Mouse (Mus musculus) cerebellum, adult (tissue): ENCODE measurements around the gene Dnm2.
"Not testable (repeated sequence)": the region's sequence is repeated elsewhere in the genome, so short reads cannot be mapped to it uniquely, and the experiment has no call there.

ENCODE experiments used
- ATAC-seq: cut with Nextera tagmentation; 2 replicates; pipeline ENCODE4 v1.9.2; 2017; ENCODE audit warnings: mild to moderate bottlenecking, moderate library complexity, mixed read lengths; ENCODE audit not compliant: insufficient number of reproducible peaks, low FRiP score, low TSS enrichment

The Dnm2 gene

GRCm38 (mm10) chr9:21454556-21454955 is 29.8 kb downstream of the Dnm2 start:
- ATAC-seq = no peak

- ATAC-seq = no peak
These were observed 30.5 kb downstream of the Dnm2 start for GRCm38 (mm10) chr9:21455103-21455770.

DNA sequence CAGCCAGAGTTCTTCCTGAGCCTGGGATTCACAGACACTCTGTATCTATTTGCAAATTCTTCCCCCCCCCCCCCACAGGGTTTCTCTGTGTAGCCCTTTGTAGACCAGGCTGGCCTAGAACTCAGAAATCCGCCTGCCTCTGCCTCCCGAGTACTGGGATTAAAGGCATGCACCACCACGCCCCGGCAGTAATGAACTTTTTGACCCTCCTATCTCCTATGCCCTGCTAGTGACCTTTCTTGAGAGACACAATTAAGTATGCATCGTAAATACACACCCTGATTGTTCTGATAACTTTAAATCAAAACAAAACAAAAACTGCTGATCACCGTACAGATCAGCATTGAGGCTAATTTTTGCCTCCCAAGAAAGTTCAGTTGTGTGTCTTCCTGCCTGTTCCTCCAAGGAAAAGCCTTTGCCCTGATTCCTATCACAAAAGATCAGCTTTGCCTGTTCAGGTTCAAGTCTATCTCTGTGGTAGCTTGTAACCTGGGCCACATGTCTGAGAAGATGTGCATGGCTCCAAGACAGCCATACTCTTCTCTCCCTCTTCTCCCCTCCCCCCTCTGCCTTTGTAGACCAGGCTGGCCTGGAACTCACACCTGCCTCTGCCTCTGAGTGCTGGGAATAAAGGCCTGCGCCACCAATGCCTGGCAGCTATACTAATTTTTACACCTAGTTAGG is 31.7 kb downstream of the Dnm2 start:
- no peak for ATAC-seq

- no peak for ATAC-seq
These were observed 32.4 kb downstream of the Dnm2 start for GRCm38 (mm10) chr9:21456930-21457634.

DNA sequence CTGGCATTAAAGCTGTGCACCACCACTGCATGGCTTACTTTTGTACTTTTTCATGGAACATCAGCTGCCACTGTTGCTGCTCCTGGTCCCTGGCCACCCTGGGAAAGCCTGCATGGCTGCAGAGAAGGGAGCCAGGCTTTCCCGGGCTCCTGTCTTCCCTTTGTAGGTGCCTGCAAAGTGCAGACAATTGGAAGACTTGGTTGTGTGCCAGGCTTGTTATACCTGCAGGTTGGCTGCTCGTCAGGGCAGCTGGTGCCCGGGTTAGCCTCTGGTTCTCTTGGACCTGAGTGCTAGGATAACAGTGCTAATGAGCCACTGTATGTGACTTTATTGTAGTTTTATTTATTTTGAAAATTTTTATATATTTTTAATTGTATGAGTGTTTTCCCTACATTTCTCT is 34.1 kb downstream of the Dnm2 start:
- ATAC-seq = no peak

GRCm38 (mm10) chr9:21460400-21460940 is 35.8 kb downstream of the Dnm2 start:
- no peak for ATAC-seq

DNA sequence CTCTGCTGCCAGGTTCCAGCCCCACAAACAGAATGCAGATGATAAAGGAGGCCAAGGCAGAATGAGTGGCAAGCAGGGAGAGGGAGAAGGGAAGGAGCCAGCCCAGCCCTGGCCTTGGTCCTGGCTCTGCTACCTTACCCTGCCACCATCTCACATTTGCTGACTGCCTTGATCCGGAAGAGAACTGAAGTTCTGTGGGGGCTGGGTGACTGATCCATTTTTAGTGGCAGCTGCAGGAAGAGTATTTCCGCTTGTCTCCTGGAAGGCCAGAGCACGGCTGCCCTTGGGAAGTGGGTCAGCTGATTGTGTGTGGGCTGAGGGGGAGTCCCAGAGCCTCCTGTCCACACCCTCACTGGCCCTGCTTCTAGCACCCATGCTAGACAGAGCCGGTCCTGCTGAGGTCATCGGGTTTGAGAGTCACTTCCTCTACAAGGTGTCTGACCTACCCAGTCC is 38.5 kb downstream of the Dnm2 start:
- peak; percentile 42; the same call in 1 of the 2 replicates for ATAC-seq

GRCm38 (mm10) chr9:21463766-21464564 is 39.3 kb downstream of the Dnm2 start:
- ATAC-seq = peak; percentile 58; the same call in 1 of the 2 replicates

- ATAC-seq = not testable (repeated sequence)
These were observed 39.8 kb downstream of the Dnm2 start for GRCm38 (mm10) chr9:21464565-21464928.

- ATAC-seq = no peak
These were observed 44.6 kb downstream of the Dnm2 start for GRCm38 (mm10) chr9:21469032-21470024.

- ATAC-seq = no peak
These were observed 48.2 kb downstream of the Dnm2 start for GRCm38 (mm10) chr9:21472913-21473312.

DNA sequence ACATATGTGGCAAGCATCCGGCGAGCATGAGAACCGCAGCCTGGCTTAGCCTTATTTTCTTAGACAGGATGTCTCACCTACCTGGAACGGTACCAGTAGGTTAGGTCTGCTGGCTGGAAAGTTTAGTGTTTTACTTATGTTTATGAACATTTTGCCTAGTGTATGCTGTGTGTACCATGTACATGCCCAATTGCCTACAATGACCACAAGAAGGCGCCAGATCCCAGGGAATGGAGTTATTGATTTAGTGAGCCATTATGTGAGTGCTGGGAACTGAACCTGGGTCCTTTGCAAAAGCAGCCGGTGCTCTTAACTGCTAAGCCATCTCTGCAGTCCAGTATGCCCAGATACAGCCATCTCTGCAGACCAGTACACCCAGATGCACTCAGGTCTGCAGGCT is 53.0 kb downstream of the Dnm2 start:
- no peak for ATAC-seq

DNA sequence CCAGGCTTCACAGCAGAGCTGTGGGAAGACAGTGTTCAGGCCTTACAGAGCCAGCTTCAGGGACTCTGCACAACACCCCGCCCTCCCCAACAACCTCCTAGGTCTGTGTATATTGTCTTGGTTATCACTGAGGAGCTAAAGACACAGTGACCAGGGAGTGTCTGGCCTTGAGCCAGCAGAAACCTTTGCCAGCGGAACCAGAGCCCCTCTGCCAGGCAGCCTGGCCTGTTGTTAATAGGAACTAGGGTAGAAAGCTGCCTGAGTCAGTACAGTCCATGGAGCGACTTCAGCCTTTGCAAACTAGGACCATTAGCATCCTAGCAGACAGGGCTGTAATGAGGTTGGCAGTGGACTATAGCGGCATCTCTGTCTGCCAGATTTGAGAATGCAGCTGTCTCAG is 59.4 kb downstream of the Dnm2 start:
- ATAC-seq = no peak

- ATAC-seq = not testable (repeated sequence)
These were observed 63.5 kb downstream of the Dnm2 start for GRCm38 (mm10) chr9:21488246-21488645.

DNA sequence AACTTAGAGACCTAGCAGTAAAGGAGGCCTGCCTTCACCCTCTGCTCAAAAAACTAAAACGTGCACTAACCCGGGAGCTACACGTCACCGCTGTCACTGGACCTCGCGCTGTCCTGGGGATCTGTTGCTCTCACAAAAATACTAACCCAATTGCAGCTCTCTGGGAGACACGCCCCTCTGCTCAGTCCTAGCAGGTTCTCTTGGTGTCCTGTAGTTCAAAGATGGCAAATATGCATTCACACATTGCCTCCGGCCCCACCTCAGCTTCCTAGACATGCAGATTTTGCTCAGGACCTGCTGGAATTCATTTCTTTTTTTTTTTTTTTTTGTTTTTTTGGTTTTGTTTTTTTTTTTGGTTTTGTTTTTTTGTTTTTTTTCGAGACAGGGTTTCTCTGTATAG is 66.0 kb downstream of the Dnm2 start:
- ATAC-seq = no peak

- no peak for ATAC-seq
These were observed 69.2 kb downstream of the Dnm2 start for GRCm38 (mm10) chr9:21493907-21494306.

DNA sequence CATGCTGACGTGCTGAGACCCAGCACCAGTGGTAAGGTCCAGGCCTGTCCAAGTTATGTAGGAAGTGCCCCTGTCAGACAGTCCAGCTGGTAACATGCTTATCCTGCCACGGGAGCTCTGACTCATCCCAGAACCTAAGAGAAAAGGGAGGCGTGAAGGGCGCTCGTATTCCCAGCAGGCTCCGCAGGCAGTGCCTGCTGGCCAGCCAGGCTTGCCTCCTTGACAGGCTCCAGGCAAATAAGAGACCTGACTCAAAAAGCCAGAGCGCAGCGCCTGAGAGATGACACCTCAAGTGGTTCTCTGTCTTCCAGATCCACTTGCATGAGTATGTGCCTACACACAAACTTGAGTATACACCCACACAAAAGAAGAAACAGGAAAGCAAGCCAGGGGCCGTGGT is 70.0 kb downstream of the Dnm2 start:
- no peak for ATAC-seq

GRCm38 (mm10) chr9:21496308-21497049 is 71.8 kb downstream of the Dnm2 start:
- ATAC-seq = no peak
